Mouse (Mus musculus) bone marrow macrophage, adult 2 months (primary cell): ENCODE data around the gene Vmn2r37. TPM values are rescaled to one million over a fixed set of nuclear protein-coding genes. Genes with fewer than 3 reads are reported as not detected.
"Not testable (repeated sequence)": the region's sequence is repeated elsewhere in the genome, so short reads cannot be mapped to it uniquely, and the experiment has no call there.

Experiments used
- H3K27ac ChIP-seq: 2 replicates; pipeline ENCODE4 v1.5.1; 2012; ENCODE audit warnings: low read depth, low read length; ENCODE audit not compliant: insufficient read depth
- H3K4me1 ChIP-seq: 2 replicates; pipeline ENCODE4 v1.6.1; 2012; ENCODE audit warnings: low read length; ENCODE audit not compliant: control insufficient read depth, insufficient read depth
- H3K4me3 ChIP-seq: 2 replicates; pipeline ENCODE4 v1.5.1; 2012; ENCODE audit warnings: mild to moderate bottlenecking, low read length, moderate library complexity; ENCODE audit not compliant: insufficient read depth
- polyA plus RNA-seq: library from polyadenylated mRNA; stranded (reverse); fragments of >200 nt; gene quantifications from 2 replicates; pipeline ENCODE4 v1.2.4, GENCODE M21; 2012; ENCODE audit not compliant: missing spikeins, insufficient read depth, insufficient read length

Vmn2r37 gene
- polyA plus RNA-seq = not detected in 2 replicates

GRCm38 (mm10) chr7:9223553-9223952, at the start of gene Vmn2r37:
Gene Vmn2r37 (minus strand): TSS chr7:9223653.
- H3K4me1 ChIP-seq, H3K4me3 ChIP-seq, H3K27ac ChIP-seq: not testable (repeated sequence)

Other genes with a start within 250 kb of the Vmn2r37 start
- not detected in 2 replicates for gene Vmn2r39, start 192.9 kb downstream of the Vmn2r37 start, polyA plus RNA-seq
- not detected in 2 replicates for gene Vmn2r38, start 125.8 kb downstream of the Vmn2r37 start, polyA plus RNA-seq